Mouse (Mus musculus) subcutaneous adipose tissue, adult 2 months (tissue): ENCODE measurements around the gene Trpd52l3. TPM values are rescaled to one million over a fixed set of nuclear protein-coding genes. Genes with fewer than 3 reads are reported as not detected.

ENCODE experiments used
- polyA plus RNA-seq: library from polyadenylated mRNA; depleted of rRNA; stranded (reverse); fragments of >200 nt; gene quantifications from 2 replicates; pipeline ENCODE4 v1.2.3, GENCODE M21; 2012; ENCODE audit warnings: low replicate concordance; rRNA removed

Gene Trpd52l3
- polyA plus RNA-seq: not detected in 2 replicates

GRCm38 (mm10) chr19:30003621-30004020 is at the start of gene Trpd52l3:
Gene Trpd52l3 (plus strand): TSS chr19:30003790.

GRCm38 (mm10) chr19:30029894-30030635 is 26.5 kb downstream of the Trpd52l3 start, which contains the start of gene Uhrf2:
Gene Uhrf2 (plus strand): TSS chr19:30030513.

Other genes starting within 250 kb of the Trpd52l3 start
- 7.2 and 11.1 TPM in 2 replicates for gene 9930021J03Rik, start 197.8 kb upstream of the Trpd52l3 start, polyA plus RNA-seq
- 3.4 and 4.8 TPM in 2 replicates for gene Ranbp6, start 190.8 kb upstream of the Trpd52l3 start, polyA plus RNA-seq
- gene Il33, start 78.7 kb upstream of the Trpd52l3 start, polyA plus RNA-seq: 4.7 TPM in 2 replicates
- 32.6 and 67.9 TPM in 2 replicates for gene Uhrf2, start 26.7 kb downstream of the Trpd52l3 start, polyA plus RNA-seq
- 0.47 and 0.73 TPM in 2 replicates for gene Gldc, start 171.6 kb downstream of the Trpd52l3 start, polyA plus RNA-seq
- gene Mbl2, start 229.2 kb downstream of the Trpd52l3 start, polyA plus RNA-seq: 0.15 TPM in 1 of 2 replicates, not detected in the other